Mouse (Mus musculus) CH12F3 (cell line): Measurements from ENCODE around the gene Daam1.

Source experiments
- in situ Hi-C: fragments of 300-500 bp; cut with MboI; formaldehyde crosslinking; loops from 2 replicates; pipeline ENCODE4 v1.14.3; 2020; ENCODE audit warnings: low sequenced_read_pairs

Gene Daam1

GRCm38 (mm10) chr12:71961671-71962070, 130.8 kb downstream of the Daam1 start:
- in situ Hi-C loops, result no loop called here

- in situ Hi-C loops, result no loop called here
These were observed 131.7 kb downstream of the Daam1 start for GRCm38 (mm10) chr12:71962616-71963015.

DNA sequence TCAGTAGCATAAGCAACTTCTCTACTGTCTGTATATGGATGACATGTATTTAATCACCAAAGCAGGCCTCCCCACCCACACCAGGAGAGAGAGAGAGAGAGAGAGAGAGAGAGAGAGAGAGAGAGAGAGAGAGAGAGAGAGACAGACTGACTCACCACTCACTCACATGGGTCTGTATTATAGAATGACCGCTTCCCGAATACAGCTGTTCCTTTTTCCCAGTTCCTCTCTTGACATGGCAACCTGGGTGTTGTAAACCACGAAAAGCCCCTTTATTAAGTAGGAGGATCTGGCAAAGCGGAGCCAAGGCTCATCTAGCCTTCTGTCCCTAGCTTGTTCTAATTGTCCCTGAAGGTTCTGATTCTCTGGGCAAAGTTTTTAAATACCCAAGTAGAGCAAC, 137.7 kb downstream of the Daam1 start:
- in situ Hi-C loops, result no loop called here

DNA sequence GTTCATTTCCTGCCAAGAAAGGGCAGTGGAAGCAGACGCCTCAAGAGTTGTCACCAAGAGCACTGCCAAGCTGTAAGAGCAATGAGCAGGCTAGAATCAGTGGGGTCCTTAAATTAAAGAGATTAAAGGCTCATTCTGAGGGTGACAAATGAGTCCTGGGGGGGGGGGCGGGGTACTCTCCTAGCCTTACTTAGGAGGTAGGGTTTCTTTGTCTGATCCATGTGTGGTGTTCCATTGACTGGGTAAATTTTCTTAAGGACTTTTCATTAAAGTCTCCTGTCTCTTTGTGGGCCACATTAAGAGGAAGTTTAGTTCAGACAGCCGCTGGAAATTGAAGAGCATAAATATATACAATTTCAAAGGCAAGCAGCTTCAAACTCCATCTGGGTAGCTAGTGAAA, 138.1 kb downstream of the Daam1 start:
- in situ Hi-C loops, result no loop called here

DNA sequence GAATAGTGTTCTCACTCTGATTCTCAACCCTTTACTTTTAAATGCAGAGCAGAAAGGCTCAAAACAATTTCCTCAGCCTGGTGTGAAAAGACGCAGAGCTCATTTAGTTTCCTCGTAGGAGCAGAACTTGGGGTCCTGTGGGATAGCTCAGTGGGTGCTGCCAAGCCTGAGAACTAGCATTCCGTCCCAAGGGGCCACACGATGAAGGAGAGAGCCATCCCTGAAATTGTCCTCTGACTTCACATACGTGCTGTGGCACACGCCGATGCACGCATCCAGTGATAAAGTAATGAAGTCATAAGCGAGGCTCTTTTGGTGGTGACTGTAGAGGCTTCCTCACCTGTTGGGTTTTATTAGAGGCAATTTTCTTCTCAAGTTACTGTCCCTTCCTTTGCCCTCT, 138.6 kb downstream of the Daam1 start:
- in situ Hi-C loops, result no loop called here

- in situ Hi-C loops, result no loop called here
These were observed 139.2 kb downstream of the Daam1 start for GRCm38 (mm10) chr12:71969941-71970629.

DNA sequence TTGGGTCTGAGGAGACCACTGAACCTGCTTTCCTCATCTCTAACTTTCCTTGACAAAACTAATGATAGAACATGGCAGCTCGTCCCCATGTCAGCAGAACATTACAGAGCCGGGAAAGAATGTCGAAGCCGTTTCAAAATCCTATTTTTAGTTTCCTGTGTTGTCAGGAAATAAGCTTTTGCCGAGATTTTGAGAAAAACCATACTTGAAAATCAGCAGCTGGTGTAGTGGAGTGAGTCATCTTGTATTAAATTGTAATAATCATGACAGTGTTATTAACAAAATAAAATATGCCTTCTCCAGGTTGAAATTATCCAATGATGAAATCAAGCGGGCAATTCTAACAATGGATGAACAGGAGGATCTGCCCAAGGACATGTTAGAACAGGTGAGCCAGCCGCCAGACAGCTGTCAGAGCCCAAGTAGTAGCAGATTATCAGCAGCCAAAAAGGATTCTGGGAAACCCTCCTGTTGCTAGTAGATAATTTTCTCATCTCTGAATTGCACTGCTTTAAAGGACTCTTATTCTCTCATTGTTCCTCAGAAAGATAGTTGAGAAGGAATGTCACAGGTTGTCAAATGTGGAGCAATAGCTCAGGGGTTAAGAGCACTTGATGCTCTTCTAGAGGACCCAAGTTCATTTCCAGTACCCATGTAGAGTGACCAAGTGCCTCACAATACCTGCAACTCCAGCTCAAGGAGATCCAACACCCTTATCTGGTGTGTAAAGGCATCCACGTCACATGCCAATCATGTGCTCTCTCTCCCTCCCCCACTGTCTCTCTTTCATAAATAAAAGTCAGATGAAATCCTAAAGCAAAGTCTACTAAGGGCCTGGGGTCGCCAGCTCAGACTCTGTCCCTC, 140.1 kb downstream of the Daam1 start:
- in situ Hi-C loops, result no loop called here

- in situ Hi-C loops, result no loop called here
These were observed 141.2 kb downstream of the Daam1 start for GRCm38 (mm10) chr12:71972126-71972525.

DNA sequence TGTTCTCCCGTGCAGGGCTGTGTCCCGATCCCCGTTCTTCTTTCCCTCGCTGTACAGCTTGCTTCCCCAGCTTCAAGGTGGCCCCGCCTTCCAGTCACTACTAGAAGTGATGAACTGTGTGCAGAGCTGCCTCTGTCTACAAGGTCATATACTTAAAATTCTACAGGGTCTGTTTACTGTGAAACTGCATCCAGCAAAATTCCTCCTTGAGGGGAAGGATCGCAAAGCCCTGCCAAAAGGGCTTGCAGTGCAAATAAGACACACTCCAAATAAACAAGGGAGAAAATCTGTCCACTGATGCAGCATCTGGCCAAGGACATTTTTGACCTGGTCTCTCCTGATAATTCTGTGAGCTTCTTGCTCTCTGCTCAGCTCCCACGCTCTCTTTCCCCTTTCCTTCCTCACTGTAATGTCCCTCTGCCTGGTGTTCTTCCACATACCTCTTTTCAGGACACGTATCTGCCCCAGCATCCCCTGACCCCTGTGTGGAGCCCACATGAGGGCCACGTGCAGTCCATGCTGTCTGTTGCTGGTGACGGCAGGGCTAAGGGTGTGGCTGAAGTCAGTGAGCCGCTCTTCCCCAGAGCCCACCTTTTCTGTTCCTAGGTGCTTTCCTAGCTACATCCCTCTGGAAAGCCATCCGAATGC, 141.9 kb downstream of the Daam1 start:
- in situ Hi-C loops, result no loop called here

DNA sequence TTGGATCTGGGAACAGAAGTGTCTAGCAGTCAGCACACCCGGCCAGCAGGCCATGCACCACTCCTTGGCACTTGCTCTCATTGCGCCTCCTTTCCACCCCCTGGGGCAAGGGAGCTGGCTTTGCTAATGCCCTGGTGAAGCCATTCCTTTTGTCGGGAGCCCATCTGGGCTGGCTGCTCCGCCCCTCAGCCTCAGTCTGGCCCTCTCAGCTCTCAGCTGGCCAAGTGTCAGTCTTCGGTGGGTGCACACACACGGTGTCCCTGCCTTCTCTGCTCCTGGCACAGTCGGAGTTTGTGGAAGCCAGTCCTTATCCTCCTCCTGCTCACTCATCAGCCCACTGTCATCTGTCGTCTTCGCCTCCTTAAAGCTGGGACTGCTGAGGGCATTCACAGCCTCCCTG, 142.7 kb downstream of the Daam1 start:
- in situ Hi-C loops, result no loop called here

DNA sequence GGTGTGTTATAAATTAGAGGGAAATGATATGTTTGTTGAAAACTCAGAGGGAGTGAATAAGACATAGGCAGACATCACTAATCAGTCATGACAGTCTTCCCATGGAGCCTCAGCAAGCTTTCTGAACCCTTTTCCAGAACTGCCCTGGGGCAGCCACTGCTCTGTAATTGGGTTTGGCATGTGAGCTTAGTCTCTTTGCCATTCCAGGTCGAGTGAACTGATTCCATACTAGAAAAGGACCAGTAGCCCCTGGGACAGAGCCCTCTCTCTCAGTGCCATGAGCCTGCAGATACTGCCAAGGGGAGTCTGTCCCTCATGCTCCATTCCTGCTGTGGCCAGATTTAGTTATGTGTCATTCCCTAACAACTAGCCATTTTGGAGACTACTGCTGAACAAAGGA, 144.7 kb downstream of the Daam1 start:
- in situ Hi-C loops, result no loop called here

DNA sequence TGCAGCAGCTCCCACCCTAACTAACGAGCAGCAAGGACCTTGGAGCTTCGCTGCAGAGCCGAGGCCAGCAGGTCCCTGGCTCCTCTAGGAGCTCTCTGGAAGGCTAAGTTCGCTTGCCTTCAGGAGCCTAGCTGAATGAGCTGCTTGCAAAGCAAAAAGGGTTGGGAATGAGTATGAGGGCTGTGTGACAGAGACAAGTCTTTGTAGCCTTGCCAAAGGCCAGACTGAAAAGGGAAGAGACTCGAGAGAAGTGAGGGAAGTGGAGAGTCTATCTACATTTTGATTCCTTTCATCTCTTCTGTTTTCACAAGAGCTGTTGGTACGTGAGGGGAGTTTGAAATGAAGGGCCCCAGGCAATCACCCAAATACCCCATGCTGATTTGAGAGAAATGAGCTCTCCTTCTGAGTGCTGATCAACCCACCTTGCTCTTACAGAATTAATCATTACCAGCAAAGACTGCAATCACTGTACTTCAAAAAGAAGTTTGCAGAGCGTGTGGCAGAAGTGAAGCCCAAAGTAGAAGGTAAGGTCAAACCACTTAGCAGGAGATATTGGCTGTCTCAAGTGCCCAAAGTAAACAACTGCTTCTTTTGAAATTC, 145.6 kb downstream of the Daam1 start:
- in situ Hi-C loops, result no loop called here

DNA sequence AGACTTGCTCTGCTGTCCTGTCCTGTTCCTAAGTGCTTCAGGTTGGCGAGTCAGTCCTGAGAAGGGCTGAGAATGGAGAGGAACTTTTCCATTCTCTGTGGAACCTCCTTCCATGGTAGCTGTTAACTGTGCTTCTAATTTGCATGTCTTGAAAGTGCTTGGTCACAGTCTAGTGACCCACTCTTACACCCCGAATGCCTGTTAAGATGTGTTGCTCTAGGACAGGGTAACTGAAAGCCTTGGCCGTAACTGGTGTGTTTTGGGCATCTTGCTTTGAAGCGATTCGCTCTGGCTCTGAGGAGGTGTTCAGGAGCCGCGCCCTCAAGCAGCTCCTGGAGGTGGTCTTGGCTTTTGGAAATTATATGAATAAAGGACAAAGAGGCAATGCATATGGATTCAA, 146.5 kb downstream of the Daam1 start:
- in situ Hi-C loops, result no loop called here

GRCm38 (mm10) chr12:71978513-71979352, 147.9 kb downstream of the Daam1 start:
- in situ Hi-C loops, result no loop called here

DNA sequence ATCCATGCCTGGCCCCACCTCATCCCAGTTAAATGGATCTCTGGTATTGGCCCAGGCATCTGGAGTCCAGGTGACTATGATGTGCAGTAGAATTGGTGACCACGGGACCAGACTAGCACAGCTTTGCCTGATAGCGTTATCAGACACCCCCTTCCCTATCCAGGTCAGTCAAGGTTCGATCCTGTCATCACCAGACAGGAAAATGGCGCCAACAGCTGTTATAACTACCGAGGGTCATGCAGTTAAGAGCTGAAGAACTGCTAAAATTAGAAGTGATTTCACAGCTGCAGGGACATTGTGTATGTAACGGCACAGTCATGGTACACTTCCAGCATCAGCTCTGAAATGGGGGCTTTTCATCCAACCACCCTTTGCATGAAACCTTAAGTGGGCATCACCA, 149.3 kb downstream of the Daam1 start:
- in situ Hi-C loops, result no loop called here

- in situ Hi-C loops, result no loop called here
These were observed 149.9 kb downstream of the Daam1 start for GRCm38 (mm10) chr12:71980746-71981145.

DNA sequence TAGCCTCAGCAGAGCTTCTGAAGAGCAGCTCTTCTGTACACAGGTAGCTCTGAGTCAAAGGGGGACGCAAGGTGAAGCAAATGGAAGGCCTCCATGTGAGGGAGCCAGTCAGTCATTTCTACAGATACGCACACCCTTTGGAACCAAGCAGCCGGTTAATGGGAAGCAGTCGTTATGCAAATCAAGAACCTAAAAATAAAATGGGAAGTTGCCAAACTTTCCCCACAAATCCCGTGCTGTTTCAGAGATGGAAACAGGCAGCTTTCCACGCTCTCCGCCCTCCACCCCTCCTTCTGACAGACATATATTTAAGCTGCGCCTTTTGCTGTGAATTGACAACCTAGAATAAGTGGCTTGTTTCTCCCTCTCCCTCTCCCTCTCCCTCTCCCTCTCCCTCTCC, 150.4 kb downstream of the Daam1 start:
- in situ Hi-C loops, result no loop called here

DNA sequence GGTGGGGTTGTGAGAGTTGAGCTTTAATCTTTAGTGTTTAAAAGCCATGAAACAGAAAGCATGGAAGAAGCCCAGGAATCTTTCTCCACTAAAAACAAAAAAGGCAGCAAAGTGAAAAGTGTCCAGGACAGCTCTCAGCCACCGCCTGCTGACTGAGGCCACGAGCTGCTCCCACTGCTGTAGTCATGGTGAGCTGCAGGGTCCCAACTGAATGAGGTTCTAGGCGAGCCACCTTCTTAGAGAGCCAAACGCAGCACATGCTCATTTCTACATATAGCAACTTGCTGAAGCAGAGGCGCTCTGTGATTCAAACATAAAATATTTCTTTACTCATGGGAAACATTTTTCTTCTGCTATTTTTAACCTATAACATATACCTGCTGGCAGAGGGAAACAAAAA, 150.9 kb downstream of the Daam1 start:
- in situ Hi-C loops, result no loop called here

- in situ Hi-C loops, result no loop called here
These were observed 152.3 kb downstream of the Daam1 start for GRCm38 (mm10) chr12:71983102-71983715.

- in situ Hi-C loops, result no loop called here
These were observed 156.3 kb downstream of the Daam1 start for GRCm38 (mm10) chr12:71987161-71987560.
